Mouse (Mus musculus) liver, embryonic 11.5 days (tissue): Measurements from ENCODE around the gene Gtse1. TPM values are rescaled to one million over a fixed set of nuclear protein-coding genes. Genes with fewer than 3 reads are reported as not detected.
A peak's percentile ranks its signal among the peaks of the same experiment; 100 is the strongest.

Source experiments
- ATAC-seq: fragments of 200-750 bp; cut with Nextera tagmentation; replicated peaks from 2 replicates; pipeline ENCODE4 v1.8.0; 2017; ENCODE audit warnings: moderate number of reproducible peaks, mild to moderate bottlenecking, moderate TSS enrichment, moderate library complexity; ENCODE audit not compliant: low FRiP score
- DNase-seq: peaks from one replicate; pipeline ENCODE4 v3.0.0-alpha.2; 2017; ENCODE audit warnings: low spot score
- H3K27ac ChIP-seq: fragments of 300-500 bp; sonication (generic); 2 replicates; pipeline ENCODE4 v1.5.1; 2014; ENCODE audit warnings: mild to moderate bottlenecking, low read depth, low read length, control low read depth
- H3K27me3 ChIP-seq: fragments of 300-500 bp; sonication (generic); replicated peaks from 2 replicates; pipeline ENCODE4 v1.6.1; 2014; ENCODE audit warnings: low read length, mixed read lengths; ENCODE audit not compliant: control insufficient read depth, insufficient read depth
- H3K36me3 ChIP-seq: fragments of 300-500 bp; sonication (generic); 2 replicates; pipeline ENCODE4 v1.6.1; 2014; ENCODE audit warnings: mild to moderate bottlenecking, low read length, moderate library complexity, mixed read lengths; ENCODE audit not compliant: control insufficient read depth, insufficient read depth
- H3K4me1 ChIP-seq: fragments of 300-500 bp; sonication (generic); replicated peaks from 2 replicates; pipeline ENCODE4 v1.6.1; 2014; ENCODE audit warnings: low read length, mixed read lengths; ENCODE audit not compliant: control insufficient read depth, insufficient read depth
- H3K4me2 ChIP-seq: fragments of 300-500 bp; sonication (generic); 2 replicates; pipeline ENCODE4 v1.6.1; 2014; ENCODE audit warnings: mild to moderate bottlenecking, control low read depth, moderate library complexity
- H3K4me3 ChIP-seq: fragments of 300-500 bp; sonication (generic); 2 replicates; pipeline ENCODE4 v1.5.1; 2014; ENCODE audit warnings: low read depth, low read length, control low read depth
- H3K9ac ChIP-seq: fragments of 300-500 bp; sonication (generic); 2 replicates; pipeline ENCODE4 v1.6.1; 2014; ENCODE audit warnings: low read depth, low read length, control low read depth
- H3K9me3 ChIP-seq: fragments of 300-500 bp; sonication (generic); 2 replicates; pipeline ENCODE4 v1.6.1; 2016; ENCODE audit warnings: low read length, inconsistent platforms, mixed read lengths; ENCODE audit not compliant: control insufficient read depth
- WGBS: fragments of 180-500 bp; shearing (Covaris S2); extraction: QIAGEN DNeasy Blood & Tissue Kit; methylation state at CpG from one replicate; pipeline ENCODE4 v1.1.7; 2014; 5-methylcytosine and 5-hydroxymethylcytosine counted together
- polyA plus RNA-seq: library from polyadenylated mRNA; unstranded; fragments of >200 nt; fragmentation: Nextera tagmentation; extraction: Ambion mirVana; gene quantifications from 2 replicates; pipeline ENCODE4 v1.2.1, GENCODE M21; 2014

Gene Gtse1
- polyA plus RNA-seq, 1 experiment from 2014 or later: 38.8 TPM

- no peak for ATAC-seq
- H3K27ac ChIP-seq: no peak overlapping the region
- no peak overlapping the region for H3K4me3 ChIP-seq
- no peak overlapping the region for H3K4me2 ChIP-seq
- no peak for DNase-seq
- no peak overlapping the region for H3K9ac ChIP-seq
- H3K4me1 ChIP-seq: peaks cover 2% of the 10 kb centered on the region; the same call in 1 of the 2 replicates
- peaks cover 16% of the 10 kb centered on the region for H3K36me3 ChIP-seq
- no peaks in the 10 kb centered on the region for H3K27me3 ChIP-seq
- no peaks in the 10 kb centered on the region for H3K9me3 ChIP-seq
- 79% methylated on average over 5 of the region's 5 CpGs for WGBS
These were observed 26.1 kb downstream of the Gtse1 start for GRCm38 (mm10) chr15:85885606-85886005.

DNA sequence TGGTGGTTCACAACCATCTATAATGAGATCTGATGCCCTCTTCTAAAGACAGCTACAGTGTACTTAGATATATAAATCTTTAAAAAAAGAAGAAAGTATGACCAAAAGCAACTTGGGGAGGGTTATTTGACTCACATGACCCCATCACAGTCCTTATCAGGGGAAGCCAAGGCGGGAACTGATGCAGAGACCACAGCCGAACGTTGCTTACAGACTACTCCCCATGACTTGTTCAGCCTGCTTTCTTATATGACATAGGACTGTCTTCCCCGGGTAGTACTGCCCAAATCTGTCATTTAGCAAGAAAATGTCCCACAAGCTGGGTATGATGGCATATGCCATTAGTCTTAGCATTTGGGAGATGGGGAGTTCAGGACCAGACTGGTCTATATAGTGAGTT is 29.7 kb downstream of the Gtse1 start:
- 56% methylated on average over 4 of the region's 4 CpGs for WGBS
- Histone ChIP-seq H3K27ac (no peak overlapping the region), H3K27me3 (no peaks in the 10 kb centered on the region), H3K4me1 (no peaks in the 10 kb centered on the region), H3K9me3 (no peaks in the 10 kb centered on the region), H3K4me2 (no peak overlapping the region), H3K4me3 (no peak overlapping the region), H3K36me3 (peaks cover 24% of the 10 kb centered on the region), H3K9ac (no peak overlapping the region)
- ATAC-seq (no peak), DNase-seq (no peak)

- Histone ChIP-seq H3K27ac (no peak overlapping the region), H3K4me3 (no peak overlapping the region), H3K27me3 (no peaks in the 10 kb centered on the region), H3K36me3 (peaks cover 22% of the 10 kb centered on the region), H3K9me3 (no peaks in the 10 kb centered on the region), H3K4me1 (no peaks in the 10 kb centered on the region), H3K4me2 (no peak overlapping the region), H3K9ac (no peak overlapping the region)
- ATAC-seq (no peak), DNase-seq (no peak)
- WGBS: 88% methylated on average over 10 of the region's 10 CpGs
These were observed 32.4 kb downstream of the Gtse1 start for GRCm38 (mm10) chr15:85891971-85892370.

DNA sequence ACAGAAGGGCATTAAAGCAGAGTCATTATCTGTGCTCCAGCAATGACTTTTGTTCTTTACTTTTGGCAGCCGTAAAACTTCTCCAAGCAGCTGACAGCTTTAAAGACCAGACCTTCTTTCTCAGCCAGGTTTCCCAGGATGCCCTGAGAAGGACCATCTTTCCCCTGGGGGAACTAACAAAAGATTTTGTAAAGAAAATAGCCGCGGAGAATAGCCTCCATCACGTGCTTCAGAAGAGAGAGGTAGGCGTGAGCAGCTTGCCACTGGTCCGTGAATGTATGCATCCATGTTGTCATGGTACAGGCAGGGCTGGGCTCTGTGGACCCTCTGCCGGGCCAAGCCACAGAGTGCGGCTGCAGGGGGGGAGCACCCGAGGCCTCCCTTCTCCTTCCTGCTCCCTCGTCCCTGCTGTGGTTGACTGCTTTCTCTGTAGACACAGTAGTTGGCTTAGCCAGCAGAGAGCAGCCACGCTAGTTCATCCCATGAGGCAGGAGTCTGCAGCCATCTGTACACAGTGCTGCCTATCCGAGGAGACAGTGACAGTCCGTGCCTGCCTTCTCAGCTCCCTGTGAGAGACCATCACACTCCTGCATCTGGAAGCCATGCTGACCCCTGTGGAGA is 33.1 kb downstream of the Gtse1 start:
- no peaks in the 10 kb centered on the region for H3K27me3 ChIP-seq
- ATAC-seq: no peak
- H3K36me3 ChIP-seq: peaks cover 26% of the 10 kb centered on the region
- no peaks in the 10 kb centered on the region for H3K9me3 ChIP-seq
- H3K4me3 ChIP-seq: no peak overlapping the region
- 88% methylated on average over 13 of the region's 13 CpGs for WGBS
- no peak overlapping the region for H3K4me2 ChIP-seq
- no peak overlapping the region for H3K9ac ChIP-seq
- H3K27ac ChIP-seq: no peak overlapping the region
- no peak for DNase-seq
- no peaks in the 10 kb centered on the region for H3K4me1 ChIP-seq

GRCm38 (mm10) chr15:85893871-85894270 is 34.3 kb downstream of the Gtse1 start:
- Histone ChIP-seq H3K4me1 (no peaks in the 10 kb centered on the region), H3K9ac (no peak overlapping the region), H3K27ac (no peak overlapping the region), H3K27me3 (no peaks in the 10 kb centered on the region), H3K4me2 (no peak overlapping the region), H3K4me3 (no peak overlapping the region), H3K36me3 (peaks cover 32% of the 10 kb centered on the region), H3K9me3 (no peaks in the 10 kb centered on the region)
- WGBS: 90% methylated on average over 7 of the region's 7 CpGs
- ATAC-seq (no peak), DNase-seq (no peak)

DNA sequence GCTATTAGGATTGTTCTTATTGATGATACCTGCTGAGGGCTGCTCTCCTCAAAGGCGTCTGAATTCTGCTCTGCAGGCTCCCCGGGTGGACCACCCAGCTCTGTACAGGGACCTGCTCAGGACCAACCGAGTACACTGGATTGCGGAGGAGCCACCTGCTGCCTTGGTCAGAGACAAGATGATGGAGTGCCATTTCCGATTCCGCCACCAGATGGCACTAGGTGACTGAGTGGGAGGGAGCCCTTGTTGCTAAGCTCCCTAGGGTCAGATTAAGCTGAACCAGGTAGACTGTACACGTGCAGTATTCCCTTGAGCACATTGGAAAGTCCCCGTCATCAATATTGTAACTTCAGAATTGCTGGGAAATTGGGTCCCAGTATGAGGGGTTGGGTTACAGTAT is 36.7 kb downstream of the Gtse1 start:
- Histone ChIP-seq H3K9ac (no peak overlapping the region), H3K9me3 (no peaks in the 10 kb centered on the region), H3K36me3 (peaks cover 34% of the 10 kb centered on the region), H3K4me2 (no peak overlapping the region), H3K4me1 (no peaks in the 10 kb centered on the region), H3K27me3 (no peaks in the 10 kb centered on the region), H3K4me3 (no peak overlapping the region), H3K27ac (no peak overlapping the region)
- ATAC-seq: peak; percentile 30; the same call in 1 of the 2 replicates
- 28% methylated on average over 8 of the region's 8 CpGs for WGBS
- peak; percentile 76 for DNase-seq

DNA sequence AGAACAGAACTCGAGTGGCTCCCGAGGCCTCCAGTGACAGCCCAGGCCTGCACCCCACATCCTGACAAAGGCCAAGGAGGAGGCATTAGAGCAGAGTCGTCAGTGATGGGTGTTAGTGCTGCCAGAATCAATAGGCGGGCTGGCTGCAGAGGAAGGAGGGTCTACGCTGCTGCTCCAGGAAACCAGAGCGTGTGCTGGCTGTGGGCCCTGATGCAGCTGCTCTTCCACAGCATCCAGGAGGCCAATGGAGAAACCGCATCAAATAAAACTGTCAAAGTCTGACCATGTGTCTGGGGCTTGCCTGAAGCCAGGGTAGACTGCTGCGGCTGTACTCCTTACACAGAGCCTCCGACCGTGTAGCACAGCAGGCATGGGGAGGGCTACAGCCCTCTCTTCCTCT is 37.6 kb downstream of the Gtse1 start:
- no peak for ATAC-seq
- Histone ChIP-seq H3K4me3 (no peak overlapping the region), H3K9me3 (no peaks in the 10 kb centered on the region), H3K4me1 (no peaks in the 10 kb centered on the region), H3K36me3 (peaks cover 34% of the 10 kb centered on the region), H3K4me2 (no peak overlapping the region), H3K27me3 (no peaks in the 10 kb centered on the region), H3K27ac (no peak overlapping the region), H3K9ac (no peak overlapping the region)
- 85% methylated on average over 10 of the region's 10 CpGs for WGBS
- no peak for DNase-seq

DNA sequence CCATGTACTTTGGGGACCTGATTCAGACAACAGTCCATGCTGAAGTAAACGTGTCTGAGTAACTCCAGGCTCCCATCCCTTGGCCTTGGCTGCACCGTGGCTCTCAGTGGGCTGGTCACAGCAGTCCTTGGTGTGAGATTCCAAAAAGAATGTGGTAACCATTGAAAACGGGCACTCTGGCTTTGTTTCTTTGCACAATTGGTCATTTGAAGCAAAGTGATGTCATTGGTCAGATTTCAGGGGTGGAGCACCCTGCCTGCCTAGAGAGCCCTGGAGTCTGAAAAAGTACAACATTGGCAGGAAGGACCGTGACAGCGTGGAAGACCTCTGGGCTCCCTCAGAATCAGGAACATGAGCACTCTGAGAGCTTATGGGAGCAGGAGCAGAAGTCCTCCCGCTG is 39.9 kb downstream of the Gtse1 start:
- ATAC-seq: no peak
- DNase-seq: no peak
- Histone ChIP-seq H3K9me3 (no peaks in the 10 kb centered on the region), H3K4me3 (no peak overlapping the region), H3K27ac (no peak overlapping the region), H3K4me1 (0 out of 2 replicates have a peak, but pooled peaks cover 4% of the 10 kb centered on the region), H3K27me3 (peaks cover 3% of the 10 kb centered on the region; the same call in 1 of the 2 replicates), H3K9ac (no peak overlapping the region), H3K4me2 (no peak overlapping the region), H3K36me3 (peaks cover 22% of the 10 kb centered on the region; the same call in 1 of the 2 replicates)
- 84% methylated on average over 6 of the region's 6 CpGs for WGBS

GRCm38 (mm10) chr15:85900318-85900717 is 40.8 kb downstream of the Gtse1 start:
- DNase-seq (no peak), ATAC-seq (no peak)
- H3K36me3 ChIP-seq: peaks cover 14% of the 10 kb centered on the region; the same call in 1 of the 2 replicates
- H3K4me3 ChIP-seq: no peak overlapping the region
- H3K4me2 ChIP-seq: no peak overlapping the region
- 0 out of 2 replicates have a peak, but pooled peaks cover 4% of the 10 kb centered on the region for H3K4me1 ChIP-seq
- WGBS: 87% methylated on average over 8 of the region's 8 CpGs
- no peak overlapping the region for H3K9ac ChIP-seq
- H3K27ac ChIP-seq: no peak overlapping the region
- no peaks in the 10 kb centered on the region for H3K9me3 ChIP-seq
- peaks cover 3% of the 10 kb centered on the region; the same call in 1 of the 2 replicates for H3K27me3 ChIP-seq
